1 mouse cellular context compared by ENCODE assay signal in genomic region chr4:116799901-116800300, GRCm38 (mm10).
TF ChIP-seq lines count a peak whose summit lies in the region.

No protein-coding gene starts in this region.

TF ChIP-seq in MEL, 35 proteins besides CTCF, POLR2A, EP300 and RAD21 (continued from another document):
- TF ChIP-seq SIN3A (IDR thresholded peaks at IDR 0.05; ENCODE audit: low read length) = 0 out of 2 replicates have a peak, but pooled peaks have one; percentile 50
- TF ChIP-seq ETS1 (IDR thresholded peaks at IDR 0.05; ENCODE audit: low read depth, low read length) = 0 out of 2 replicates have a peak, but pooled peaks have one; percentile 23
- TF ChIP-seq SMC3 (IDR thresholded peaks at IDR 0.05; ENCODE audit: low read depth, low read length) = peak; percentile 61
